Mouse (Mus musculus) gastrocnemius, adult 2 months (tissue): ENCODE data around the gene Rnf214. TPM values are rescaled to one million over a fixed set of nuclear protein-coding genes. Genes with fewer than 3 reads are reported as not detected.
"Not testable (repeated sequence)": the region's sequence is repeated elsewhere in the genome, so short reads cannot be mapped to it uniquely, and the experiment has no call there.

Experiments
- DNase-seq: peaks from one replicate; pipeline ENCODE4 v3.0.0; 2022
- H3K27ac ChIP-seq: fragments of 200-600 bp; 2 replicates; pipeline ENCODE4 v1.8.1; 2022; ENCODE audit warnings: mild to moderate bottlenecking
- H3K4me3 ChIP-seq: fragments of 200-600 bp; 2 replicates; pipeline ENCODE4 v1.8.1; 2022; ENCODE audit warnings: mild to moderate bottlenecking, moderate library complexity
- CTCF ChIP-seq: fragments of 200-600 bp; IDR thresholded peaks from 2 replicates; pipeline ENCODE4 v1.8.1; 2022; ENCODE audit warnings: antibody characterized with exemption, mild to moderate bottlenecking, moderate library complexity
- intact Hi-C: fragments of 180-260 bp; cut with DNase I; formaldehyde crosslinking; loops from one replicate; pipeline ENCODE4 v1.15.1; 2025
- total RNA-seq, 2 experiments: library from RNA; stranded (reverse); gene quantifications; 2 replicates each; pipeline ENCODE4 v1.2.3; 2021

Gene Rnf214
- total RNA-seq, 2 experiments from 2014 or later, result 25.3 to 31.0 TPM

DNA sequence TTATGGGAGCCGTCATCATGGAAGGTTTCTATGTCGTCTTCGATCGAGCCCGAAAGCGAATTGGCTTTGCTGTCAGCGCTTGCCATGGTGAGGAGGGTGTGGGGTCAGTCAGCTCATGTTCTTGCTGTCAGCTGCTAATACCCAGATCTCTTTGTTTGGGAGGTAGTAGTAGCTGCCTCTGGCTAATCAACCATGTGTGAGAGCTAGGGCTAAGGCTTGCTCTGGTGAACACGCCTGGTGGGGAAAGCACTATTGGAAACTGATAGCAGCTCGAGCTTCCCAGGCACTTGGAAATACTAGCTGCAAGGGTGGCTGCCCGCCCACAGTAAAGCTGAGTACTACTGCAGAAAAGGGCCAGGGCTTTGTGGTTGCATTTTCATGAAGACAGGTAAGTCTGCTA is 47.3 kb downstream of the Rnf214 start:
- DNase-seq, result no peak
- intact Hi-C loops, result no loop called here
- TF ChIP-seq CTCF, result no peak

DNA sequence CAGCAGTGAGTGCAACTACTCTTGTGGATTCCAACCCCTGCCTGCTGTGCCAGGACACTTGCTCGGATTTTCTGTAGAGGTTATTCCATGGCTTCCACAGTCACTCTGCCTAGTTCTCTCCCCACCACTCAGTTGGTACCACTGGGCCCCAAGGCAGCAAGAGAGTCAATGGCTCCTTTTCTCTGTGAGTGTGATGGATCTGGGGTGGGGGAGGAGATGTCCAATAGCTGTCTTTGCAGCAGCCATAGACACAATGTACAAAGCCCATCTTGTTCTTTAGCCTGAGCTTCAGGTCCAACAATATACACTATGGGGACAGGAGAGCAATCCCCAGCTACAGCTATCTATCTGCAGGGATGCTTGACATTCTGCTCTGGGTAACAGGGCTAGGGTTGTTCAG is 52.6 kb downstream of the Rnf214 start:
- TF ChIP-seq CTCF, result no peak
- intact Hi-C loops, result no loop called here
- Histone ChIP-seq H3K4me3 (no peak overlapping the region), H3K27ac (no peak overlapping the region)
- DNase-seq, result no peak

More for the DNA sequence above, 47.3 kb downstream of the Rnf214 start:
- Histone ChIP-seq H3K27ac (no peak overlapping the region), H3K4me3 (no peak overlapping the region)

DNA sequence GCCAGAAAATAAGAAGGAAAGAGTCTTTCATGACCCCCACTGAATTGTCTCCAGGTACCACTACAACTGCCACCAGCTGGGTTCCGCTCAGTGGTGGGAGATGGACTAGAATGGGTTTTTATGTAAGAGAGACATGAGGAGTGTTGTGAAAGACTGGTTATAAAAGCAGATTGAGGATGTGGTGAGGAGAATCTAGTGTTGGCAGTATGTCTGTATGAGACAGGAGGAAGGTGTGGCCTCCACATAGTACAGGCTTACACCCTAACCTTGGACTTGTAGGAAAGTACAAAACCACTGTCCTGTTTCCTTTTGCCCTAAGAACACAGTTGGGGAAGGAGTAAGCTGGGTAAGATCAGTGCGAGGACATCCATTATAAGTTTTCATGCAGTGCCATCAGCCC is 53.0 kb downstream of the Rnf214 start:
- no peak overlapping the region for H3K4me3 ChIP-seq
- intact Hi-C loops, result no loop called here
- no peak overlapping the region for H3K27ac ChIP-seq
- DNase-seq, result no peak
- TF ChIP-seq CTCF, result no peak

DNA sequence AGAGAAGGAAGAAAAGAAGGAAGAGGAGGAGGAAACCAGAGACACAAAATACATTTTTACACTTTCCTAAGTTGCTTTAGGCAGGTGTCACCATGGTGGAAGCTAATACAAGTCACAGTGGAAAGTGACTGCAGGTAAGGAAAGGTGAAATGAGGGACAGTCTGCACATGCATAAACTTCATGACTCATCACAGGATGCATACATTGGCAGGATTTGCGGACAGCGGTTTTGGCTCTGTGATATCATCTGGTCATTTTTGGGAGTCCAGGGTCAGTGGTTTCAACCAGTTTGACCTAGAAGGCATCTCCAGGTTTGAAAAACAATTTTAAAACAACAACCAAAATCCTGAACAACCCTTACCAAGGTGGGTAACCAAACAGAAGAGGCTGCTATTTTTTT is 54.9 kb downstream of the Rnf214 start:
- intact Hi-C loops, result no loop called here
- no peak for DNase-seq
- Histone ChIP-seq H3K27ac (no peak overlapping the region), H3K4me3 (no peak overlapping the region)
- no peak for TF ChIP-seq CTCF

DNA sequence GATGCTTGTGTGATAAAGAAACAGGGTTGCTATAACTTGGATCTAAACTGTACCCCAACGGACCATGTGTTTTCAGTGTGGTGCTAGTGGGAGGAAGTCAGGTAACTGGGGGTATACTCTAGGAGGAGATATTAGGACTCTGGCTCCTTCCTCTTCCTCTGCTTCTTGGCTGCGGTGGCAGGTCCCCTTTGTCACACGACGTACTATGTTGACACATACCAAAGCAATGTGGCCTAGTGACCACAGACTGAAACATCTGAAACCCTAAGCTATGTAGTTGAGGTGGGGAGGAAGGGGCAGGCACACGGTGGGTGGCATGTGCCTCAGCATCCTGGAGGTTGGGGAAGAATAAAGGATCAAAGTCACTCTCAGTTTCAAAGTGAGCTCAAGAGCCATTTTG is 55.4 kb downstream of the Rnf214 start:
- peak overlapping the region; percentile 86; the same call in 1 of the 2 replicates for H3K27ac ChIP-seq
- intact Hi-C loops, result no loop called here
- no peak overlapping the region for H3K4me3 ChIP-seq
- no peak for DNase-seq
- TF ChIP-seq CTCF, result no peak

DNA sequence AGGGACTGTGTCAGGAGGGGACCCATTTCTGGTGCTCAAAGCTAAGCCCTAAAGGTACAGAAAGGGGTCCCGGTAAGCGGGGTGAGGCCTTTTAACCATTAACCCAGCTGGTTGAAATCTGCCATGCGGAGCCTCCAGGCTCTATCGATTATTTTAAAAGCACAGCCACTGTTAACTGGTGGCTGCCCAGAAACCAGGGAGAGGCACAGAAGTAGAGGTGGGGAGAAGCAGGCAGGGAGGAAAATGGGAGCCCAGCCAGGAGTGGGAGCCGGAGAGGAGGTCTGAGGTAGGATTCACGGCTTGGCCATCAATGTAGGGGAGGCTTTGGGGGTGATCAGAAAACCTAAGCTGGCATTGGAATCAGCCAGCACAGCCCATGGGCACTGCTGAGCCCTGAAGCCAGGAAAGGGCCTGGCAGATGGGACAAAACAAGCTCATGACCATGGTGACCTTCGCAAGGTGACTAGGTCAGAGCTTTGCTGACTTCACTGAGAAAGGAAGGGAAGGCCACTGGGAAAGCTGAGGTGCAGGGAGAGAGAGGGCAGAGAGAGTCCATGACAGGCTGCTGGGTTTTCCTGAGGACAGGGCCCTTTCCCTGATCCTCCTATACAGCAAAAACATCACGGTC is 56.1 kb downstream of the Rnf214 start:
- intact Hi-C loops, result no loop called here
- DNase-seq, result peak; percentile 45
- H3K4me3 ChIP-seq, result peak overlapping the region; percentile 45; the same call in 1 of the 2 replicates
- no peak for TF ChIP-seq CTCF
- H3K27ac ChIP-seq, result peak overlapping the region; percentile 86

DNA sequence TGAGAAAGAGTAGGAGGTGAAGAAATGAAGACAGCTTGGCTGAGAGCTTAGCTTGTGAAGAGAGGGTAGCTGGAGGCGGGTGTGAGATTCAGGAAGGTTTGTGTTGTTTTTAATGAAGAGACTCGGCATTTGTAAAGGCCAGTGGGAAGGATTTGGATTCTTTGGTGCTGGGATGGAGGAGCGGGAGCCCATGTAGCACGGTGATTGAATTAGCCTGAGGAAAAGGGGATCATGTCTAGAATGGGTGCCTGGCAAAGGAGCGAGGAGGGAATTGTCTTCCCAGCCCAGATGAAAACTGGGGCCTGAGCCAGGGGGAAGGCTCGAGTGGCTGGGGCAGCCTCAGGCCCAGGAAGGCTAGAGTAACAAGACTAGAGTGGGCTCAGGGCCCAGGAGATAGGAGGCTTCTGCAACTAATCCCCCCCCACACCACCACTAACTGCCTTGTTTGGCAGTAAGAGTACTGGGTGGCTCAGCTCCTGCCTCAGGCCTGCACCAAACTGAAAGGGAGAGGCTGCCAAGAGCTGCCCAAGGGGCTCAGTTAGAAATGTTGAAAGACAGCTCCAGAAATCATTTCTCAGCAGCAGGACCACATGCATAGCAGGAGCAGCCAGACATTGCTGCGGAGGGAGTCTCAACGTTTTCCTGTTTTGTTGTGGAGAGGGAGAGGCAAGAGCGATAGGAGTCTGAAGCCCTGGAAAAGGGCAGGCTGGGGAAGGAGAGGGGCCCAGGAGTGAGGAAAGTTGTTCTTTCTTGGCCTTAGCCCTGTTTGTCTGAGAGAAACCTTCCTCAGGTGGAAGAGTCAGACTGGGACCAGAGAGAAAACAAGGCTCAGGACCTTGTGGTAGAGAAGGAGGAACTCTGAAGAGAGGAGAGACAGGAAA is 56.9 kb downstream of the Rnf214 start:
- no peak for TF ChIP-seq CTCF
- peak overlapping the region; percentile 45 for H3K4me3 ChIP-seq
- DNase-seq, result peak; percentile 88
- peak overlapping the region; percentile 86 for H3K27ac ChIP-seq
- intact Hi-C loops, result no loop called here

DNA sequence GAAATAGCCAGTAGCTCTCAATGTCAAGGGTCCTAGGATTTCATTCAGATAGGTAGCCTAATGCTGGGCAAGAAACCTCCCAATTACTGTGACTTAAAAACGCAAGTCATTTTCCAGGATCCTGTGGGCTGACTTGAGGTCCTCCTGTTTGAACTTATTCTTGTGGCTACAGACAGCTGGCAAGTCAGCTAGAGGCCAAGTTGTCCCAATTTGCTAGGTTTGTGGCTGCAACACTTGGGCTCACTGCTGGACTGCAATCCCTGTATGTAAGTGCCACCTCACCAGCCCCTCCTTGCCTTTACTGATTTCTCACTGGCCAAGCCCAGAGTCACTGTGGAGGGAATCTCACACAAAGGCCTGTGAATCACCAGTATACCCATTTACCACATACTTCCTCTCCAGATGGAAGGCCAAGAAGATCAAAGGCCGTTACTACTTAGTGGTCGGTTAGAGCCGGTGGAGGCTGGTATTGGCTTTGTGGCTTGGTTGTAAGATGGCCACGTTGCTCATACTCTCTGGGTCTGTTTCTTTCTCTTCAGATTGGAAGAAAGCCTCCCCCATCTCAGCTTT is 59.7 kb downstream of the Rnf214 start:
- DNase-seq, result no peak
- TF ChIP-seq CTCF, result no peak
- intact Hi-C loops, result no loop called here
- Histone ChIP-seq H3K27ac (peak overlapping the region; percentile 79), H3K4me3 (no peak overlapping the region)

DNA sequence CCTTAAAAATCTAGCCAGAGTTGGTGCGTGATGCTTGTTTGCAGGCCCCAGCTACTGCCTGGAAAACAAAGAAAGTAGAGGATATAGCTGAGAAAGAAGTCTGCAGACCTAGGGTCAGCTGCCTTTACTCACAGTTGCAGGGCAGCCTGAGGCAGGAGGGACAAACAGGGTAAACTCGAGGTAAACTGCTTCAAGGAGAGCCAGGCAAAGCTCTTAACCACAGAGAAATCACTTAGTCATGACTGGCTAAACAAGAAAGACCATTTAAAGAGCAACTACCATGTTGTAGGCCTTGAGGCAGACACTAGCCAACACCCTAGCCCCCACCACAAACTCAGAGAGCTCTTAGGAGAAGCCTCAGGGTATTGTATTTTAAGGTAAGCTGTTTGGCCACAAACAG is 60.5 kb downstream of the Rnf214 start:
- intact Hi-C loops, H3K4me3 ChIP-seq: not testable (repeated sequence)
- peak; percentile 13 for DNase-seq
- peak overlapping the region; percentile 79 for H3K27ac ChIP-seq

DNA sequence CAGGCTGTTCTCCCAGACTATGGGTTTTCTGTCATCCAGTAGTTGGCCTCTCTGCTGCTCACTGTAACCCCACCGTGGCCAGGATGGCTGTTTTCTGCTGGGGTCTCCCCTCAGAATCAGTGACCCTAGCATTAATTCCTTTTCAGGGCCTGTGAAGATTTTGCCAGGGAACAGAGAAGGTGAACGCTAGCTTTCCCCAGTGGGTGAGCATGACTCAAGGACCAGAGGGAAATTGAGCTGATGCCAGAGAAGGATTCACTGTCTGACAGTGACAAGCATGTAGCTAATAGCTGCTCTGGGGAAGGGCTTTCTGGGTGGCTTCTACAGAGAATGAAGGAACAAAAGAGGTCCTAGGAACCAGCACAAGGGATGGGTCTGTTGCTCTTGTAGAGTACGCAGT is 61.2 kb downstream of the Rnf214 start:
- TF ChIP-seq CTCF, result no peak
- peak overlapping the region; percentile 79 for H3K27ac ChIP-seq
- intact Hi-C loops, result no loop called here
- no peak overlapping the region; the same call in 1 of the 2 replicates for H3K4me3 ChIP-seq
- DNase-seq, result peak; percentile 24

DNA sequence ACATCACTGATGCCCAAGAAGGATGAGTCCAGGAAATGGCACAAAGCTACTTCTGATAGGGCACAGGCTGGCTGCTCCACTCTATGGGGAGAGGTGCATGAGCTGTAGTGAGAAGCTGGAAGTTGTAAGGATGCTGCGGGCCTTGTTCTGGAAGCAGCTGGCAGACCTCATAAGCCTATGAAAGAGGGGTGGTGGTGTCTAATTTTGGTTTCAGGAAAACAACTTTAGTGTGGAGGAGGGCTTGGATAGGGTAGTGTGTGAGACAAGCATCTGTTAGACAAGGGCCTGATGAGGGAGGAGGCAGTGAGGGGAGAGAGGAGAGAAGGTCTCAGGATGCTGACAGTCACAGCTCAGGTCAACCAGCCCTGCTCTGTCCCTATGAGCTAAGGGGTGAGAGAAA is 62.9 kb downstream of the Rnf214 start:
- peak; percentile 13 for DNase-seq
- TF ChIP-seq CTCF, result no peak
- intact Hi-C loops, result no loop called here
- Histone ChIP-seq H3K4me3 (peak overlapping the region; percentile 75), H3K27ac (peak overlapping the region; percentile 86)

DNA sequence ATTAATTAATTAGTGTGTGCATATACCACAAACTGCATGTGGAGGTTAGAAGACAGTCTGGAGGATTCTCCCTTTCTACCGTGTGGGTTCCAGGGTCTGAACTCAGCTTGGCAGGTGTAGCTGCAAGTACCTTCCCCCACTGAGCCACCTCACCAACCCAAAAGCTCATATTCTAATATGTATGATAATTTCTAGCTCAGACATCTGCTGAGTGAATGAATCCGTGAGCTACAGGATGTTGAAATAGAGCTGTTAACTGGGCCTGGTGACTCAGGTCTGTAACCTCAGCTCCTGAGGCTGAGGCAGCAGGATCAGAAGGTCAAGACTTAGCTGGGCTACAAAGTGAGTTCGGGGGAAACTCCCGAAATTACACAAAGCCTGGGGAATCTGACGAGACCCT is 63.7 kb downstream of the Rnf214 start:
- intact Hi-C loops, result no loop called here
- DNase-seq, result peak; percentile 55
- Histone ChIP-seq H3K4me3 (peak overlapping the region; percentile 75), H3K27ac (peak overlapping the region; percentile 86)
- TF ChIP-seq CTCF, result no peak

DNA sequence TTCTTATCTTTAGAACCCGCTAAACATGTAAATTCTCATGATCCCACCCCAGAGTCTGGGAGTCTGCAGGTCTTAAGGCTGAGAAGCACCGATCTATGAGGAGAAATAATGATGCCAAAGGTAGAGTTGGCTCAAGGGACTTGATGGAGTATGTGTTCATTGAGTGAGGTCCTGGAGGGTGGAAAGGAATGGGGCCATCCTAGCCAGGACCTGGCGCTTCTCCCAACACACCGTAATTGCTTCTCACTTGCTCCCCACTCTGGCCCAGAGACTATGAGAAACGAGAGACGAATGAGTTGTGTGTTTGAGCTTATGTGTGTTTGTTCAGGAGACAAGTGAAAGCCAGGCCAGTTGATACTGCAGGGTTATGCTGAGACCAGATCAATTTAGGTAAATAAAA is 65.3 kb downstream of the Rnf214 start:
- Histone ChIP-seq H3K27ac (peak overlapping the region; percentile 86), H3K4me3 (peak overlapping the region; percentile 75)
- peak; percentile 81 for DNase-seq
- intact Hi-C loops, result no loop called here
- no peak for TF ChIP-seq CTCF
